Mouse (Mus musculus) bone marrow macrophage, adult 2 months (primary cell): Measurements from ENCODE around the gene Rbp7. TPM values are rescaled to one million over a fixed set of nuclear protein-coding genes. Genes with fewer than 3 reads are reported as not detected.
"Not testable (repeated sequence)": the region's sequence is repeated elsewhere in the genome, so short reads cannot be mapped to it uniquely, and the experiment has no call there.

Experiments
- H3K27ac ChIP-seq: 2 replicates; pipeline ENCODE4 v1.5.1; 2012; ENCODE audit warnings: low read depth, low read length; ENCODE audit not compliant: insufficient read depth
- H3K4me1 ChIP-seq: 2 replicates; pipeline ENCODE4 v1.6.1; 2012; ENCODE audit warnings: low read length; ENCODE audit not compliant: control insufficient read depth, insufficient read depth
- H3K4me3 ChIP-seq: 2 replicates; pipeline ENCODE4 v1.5.1; 2012; ENCODE audit warnings: mild to moderate bottlenecking, low read length, moderate library complexity; ENCODE audit not compliant: insufficient read depth
- CTCF ChIP-seq: IDR thresholded peaks from 2 replicates; pipeline ENCODE4 v1.5.1; 2012; ENCODE audit warnings: low read depth, mild to moderate bottlenecking, low read length, moderate library complexity
- POLR2A ChIP-seq: IDR thresholded peaks from 2 replicates; pipeline ENCODE4 v1.6.1; 2012; ENCODE audit warnings: mild to moderate bottlenecking, low read depth, low read length, borderline replicate concordance
- polyA plus RNA-seq: library from polyadenylated mRNA; stranded (reverse); fragments of >200 nt; gene quantifications from 2 replicates; pipeline ENCODE4 v1.2.4, GENCODE M21; 2012; ENCODE audit not compliant: missing spikeins, insufficient read depth, insufficient read length

Gene Rbp7
- polyA plus RNA-seq, 1 experiment = not detected

- H3K4me1 ChIP-seq = peaks cover 11% of the 10 kb centered on the region
- peak overlapping the region; percentile 64 for H3K27ac ChIP-seq
- no peak for TF ChIP-seq CTCF
- TF ChIP-seq POLR2A = no peak
- peak overlapping the region; percentile 71 for H3K4me3 ChIP-seq
Measured at GRCm38 (mm10) chr4:149484566-149484965, 29.8 kb upstream of the Rbp7 start.

- TF ChIP-seq POLR2A (no peak), CTCF (no peak)
- Histone ChIP-seq H3K27ac (no peak within 1 kb of the TSS), H3K4me1 (no peaks in the 10 kb centered on the region), H3K4me3 (no peak within 1 kb of the TSS)
Measured at GRCm38 (mm10) chr4:149477078-149477477, 22.3 kb upstream of the Rbp7 start, which contains the start of gene Tmem274. Gene Tmem274 (plus strand): TSS chr4:149477378.

GRCm38 (mm10) chr4:149475096-149475495 lies 20.3 kb upstream of the Rbp7 start:
- Histone ChIP-seq H3K4me3 (no peak overlapping the region), H3K27ac (no peak overlapping the region), H3K4me1 (no peaks in the 10 kb centered on the region)
- TF ChIP-seq CTCF = no peak
- TF ChIP-seq POLR2A = no peak

GRCm38 (mm10) chr4:149469557-149469956 lies 14.8 kb upstream of the Rbp7 start:
- no peak overlapping the region for H3K4me3 ChIP-seq
- no peaks in the 10 kb centered on the region for H3K4me1 ChIP-seq
- no peak overlapping the region for H3K27ac ChIP-seq
- no peak for TF ChIP-seq CTCF
- no peak for TF ChIP-seq POLR2A

- no peak overlapping the region for H3K27ac ChIP-seq
- H3K4me3 ChIP-seq = no peak overlapping the region
- H3K4me1 ChIP-seq = peaks cover 15% of the 10 kb centered on the region
- no peak for TF ChIP-seq CTCF
- no peak for TF ChIP-seq POLR2A
Measured at GRCm38 (mm10) chr4:149463435-149463950, 8.7 kb upstream of the Rbp7 start.

GRCm38 (mm10) chr4:149462305-149462971 lies 7.7 kb upstream of the Rbp7 start:
- H3K4me3 ChIP-seq = no peak overlapping the region
- H3K4me1 ChIP-seq = peaks cover 20% of the 10 kb centered on the region
- no peak overlapping the region for H3K27ac ChIP-seq
- TF ChIP-seq CTCF = no peak
- TF ChIP-seq POLR2A = no peak

- TF ChIP-seq POLR2A (no peak), CTCF (no peak)
- Histone ChIP-seq H3K4me3 (no peak overlapping the region), H3K4me1 (peaks cover 20% of the 10 kb centered on the region), H3K27ac (no peak overlapping the region)
Measured at GRCm38 (mm10) chr4:149461579-149462304, 7.0 kb upstream of the Rbp7 start.

GRCm38 (mm10) chr4:149460475-149460874 lies 5.7 kb upstream of the Rbp7 start:
- peaks cover 20% of the 10 kb centered on the region for H3K4me1 ChIP-seq
- H3K27ac ChIP-seq, H3K4me3 ChIP-seq: not testable (repeated sequence)

- TF ChIP-seq POLR2A (no peak), CTCF (no peak)
- H3K4me1 ChIP-seq = peaks cover 20% of the 10 kb centered on the region
- no peak overlapping the region for H3K4me3 ChIP-seq
- no peak overlapping the region for H3K27ac ChIP-seq
Measured at GRCm38 (mm10) chr4:149459425-149459824, 4.6 kb upstream of the Rbp7 start.

GRCm38 (mm10) chr4:149458526-149458925 lies 3.7 kb upstream of the Rbp7 start:
- H3K4me3 ChIP-seq = no peak overlapping the region
- H3K27ac ChIP-seq = no peak overlapping the region
- TF ChIP-seq CTCF (no peak), POLR2A (no peak)
- H3K4me1 ChIP-seq = peaks cover 20% of the 10 kb centered on the region
